Mouse (Mus musculus): ENCODE data around the gene Tmem107. TPM values are rescaled to one million over a fixed set of nuclear protein-coding genes. Genes with fewer than 3 reads are reported as not detected.

The Tmem107 gene
- polyA plus RNA-seq, 1 experiment from 2014 or later: 36.7 TPM

GRCm38 (mm10) chr11:69114621-69115020 is 44.0 kb downstream of the Tmem107 start:
- no peaks in the 10 kb centered on the region for H3K27me3 ChIP-seq (ENCODE audit: control insufficient read depth, insufficient read depth, low read length)
- DNase-seq (ENCODE audit: low spot score) (no peak), ATAC-seq (ENCODE audit: insufficient number of reproducible peaks, low FRiP score, low TSS enrichment, low read depth) (no peak)
- no peaks in the 10 kb centered on the region for H3K9me3 ChIP-seq (ENCODE audit: control insufficient read depth, low read length)
- H3K4me3 ChIP-seq (ENCODE audit: low read depth, low read length): no peak overlapping the region
- peaks cover 8% of the 10 kb centered on the region for H3K4me1 ChIP-seq (ENCODE audit: control insufficient read depth, insufficient read depth, low read length)
- no peaks in the 10 kb centered on the region for H3K36me3 ChIP-seq (ENCODE audit: control insufficient read depth, insufficient read depth, low read length)
- WGBS: 84% methylated on average over 3 of the region's 3 CpGs
- no peak overlapping the region for H3K9ac ChIP-seq (ENCODE audit: low read length)
- no peak overlapping the region for H3K27ac ChIP-seq (replicated peaks; ENCODE audit: low read depth, low read length)
- no peak overlapping the region for H3K4me2 ChIP-seq (ENCODE audit: low read depth, severe bottlenecking)

GRCm38 (mm10) chr11:69116843-69117242 is 46.2 kb downstream of the Tmem107 start:
- DNase-seq (ENCODE audit: low spot score): no peak
- Histone ChIP-seq H3K9ac (ENCODE audit: low read length) (no peak overlapping the region), H3K9me3 (ENCODE audit: control insufficient read depth, low read length) (no peaks in the 10 kb centered on the region), H3K36me3 (ENCODE audit: control insufficient read depth, insufficient read depth, low read length) (no peaks in the 10 kb centered on the region), H3K27me3 (ENCODE audit: control insufficient read depth, insufficient read depth, low read length) (0 out of 2 replicates have a peak, but pooled peaks cover 4% of the 10 kb centered on the region), H3K4me1 (ENCODE audit: control insufficient read depth, insufficient read depth, low read length) (peaks cover 14% of the 10 kb centered on the region), H3K4me2 (ENCODE audit: low read depth, severe bottlenecking) (no peak overlapping the region), H3K4me3 (ENCODE audit: low read depth, low read length) (no peak overlapping the region), H3K27ac (replicated peaks; ENCODE audit: low read depth, low read length) (no peak overlapping the region)
- WGBS: 43% methylated on average over 5 of the region's 5 CpGs
- ATAC-seq (ENCODE audit: insufficient number of reproducible peaks, low FRiP score, low TSS enrichment, low read depth): no peak

- peaks cover 15% of the 10 kb centered on the region for H3K4me1 ChIP-seq (ENCODE audit: control insufficient read depth, insufficient read depth, low read length)
- DNase-seq (ENCODE audit: low spot score): peak; percentile 74
Measured at GRCm38 (mm10) chr11:69117737-69118695, 47.4 kb downstream of the Tmem107 start.

DNA sequence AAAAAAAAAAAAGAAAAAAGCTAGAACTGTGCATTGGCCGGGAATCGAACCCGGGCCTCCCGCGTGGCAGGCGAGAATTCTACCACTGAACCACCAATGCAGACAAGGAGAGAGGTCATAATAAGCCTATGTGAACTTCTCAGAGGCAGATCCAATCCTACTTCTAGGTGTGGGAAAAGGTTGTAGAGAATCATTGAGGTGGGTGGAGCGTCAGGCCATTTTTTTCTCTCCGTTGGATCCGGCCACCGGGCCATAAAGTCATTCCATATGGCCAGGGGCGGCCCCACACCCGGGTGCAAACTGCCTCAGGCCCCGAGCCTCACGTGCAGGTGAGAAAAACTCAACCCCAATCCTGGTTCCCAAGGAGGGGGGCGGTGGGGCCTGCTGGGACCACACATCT is 48.2 kb downstream of the Tmem107 start:
- 0% methylated on average over 15 of the region's 15 CpGs for WGBS
- peak overlapping the region; percentile 56 for H3K4me3 ChIP-seq (ENCODE audit: low read depth, low read length)
- peak; percentile 97 for DNase-seq (ENCODE audit: low spot score)
- peaks cover 17% of the 10 kb centered on the region for H3K4me1 ChIP-seq (ENCODE audit: control insufficient read depth, insufficient read depth, low read length)
- H3K4me2 ChIP-seq (ENCODE audit: low read depth, severe bottlenecking): peak overlapping the region; percentile 84
- 0 out of 2 replicates have a peak, but pooled peaks cover 4% of the 10 kb centered on the region for H3K27me3 ChIP-seq (ENCODE audit: control insufficient read depth, insufficient read depth, low read length)
- peak overlapping the region; percentile 43; the same call in 1 of the 2 replicates for H3K9ac ChIP-seq (ENCODE audit: low read length)
- peak; percentile 19; the same call in 1 of the 2 replicates for ATAC-seq (ENCODE audit: insufficient number of reproducible peaks, low FRiP score, low TSS enrichment, low read depth)
- H3K9me3 ChIP-seq (ENCODE audit: control insufficient read depth, low read length): no peaks in the 10 kb centered on the region
- H3K36me3 ChIP-seq (ENCODE audit: control insufficient read depth, insufficient read depth, low read length): no peaks in the 10 kb centered on the region
- no peak overlapping the region for H3K27ac ChIP-seq (replicated peaks; ENCODE audit: low read depth, low read length)

More at GRCm38 (mm10) chr11:69117737-69118695, 47.4 kb downstream of the Tmem107 start:
- Histone ChIP-seq H3K4me2 (ENCODE audit: low read depth, severe bottlenecking) (peak overlapping the region; percentile 84), H3K9me3 (ENCODE audit: control insufficient read depth, low read length) (no peaks in the 10 kb centered on the region), H3K27ac (replicated peaks; ENCODE audit: low read depth, low read length) (peak overlapping the region; percentile 22; the same call in 1 of the 2 replicates), H3K4me3 (ENCODE audit: low read depth, low read length) (peak overlapping the region; percentile 56), H3K9ac (ENCODE audit: low read length) (peak overlapping the region; percentile 60), H3K27me3 (ENCODE audit: control insufficient read depth, insufficient read depth, low read length) (0 out of 2 replicates have a peak, but pooled peaks cover 4% of the 10 kb centered on the region), H3K36me3 (ENCODE audit: control insufficient read depth, insufficient read depth, low read length) (no peaks in the 10 kb centered on the region)
- ATAC-seq (ENCODE audit: insufficient number of reproducible peaks, low FRiP score, low TSS enrichment, low read depth): no peak
- WGBS: 1% methylated on average over 45 of the region's 45 CpGs

DNA sequence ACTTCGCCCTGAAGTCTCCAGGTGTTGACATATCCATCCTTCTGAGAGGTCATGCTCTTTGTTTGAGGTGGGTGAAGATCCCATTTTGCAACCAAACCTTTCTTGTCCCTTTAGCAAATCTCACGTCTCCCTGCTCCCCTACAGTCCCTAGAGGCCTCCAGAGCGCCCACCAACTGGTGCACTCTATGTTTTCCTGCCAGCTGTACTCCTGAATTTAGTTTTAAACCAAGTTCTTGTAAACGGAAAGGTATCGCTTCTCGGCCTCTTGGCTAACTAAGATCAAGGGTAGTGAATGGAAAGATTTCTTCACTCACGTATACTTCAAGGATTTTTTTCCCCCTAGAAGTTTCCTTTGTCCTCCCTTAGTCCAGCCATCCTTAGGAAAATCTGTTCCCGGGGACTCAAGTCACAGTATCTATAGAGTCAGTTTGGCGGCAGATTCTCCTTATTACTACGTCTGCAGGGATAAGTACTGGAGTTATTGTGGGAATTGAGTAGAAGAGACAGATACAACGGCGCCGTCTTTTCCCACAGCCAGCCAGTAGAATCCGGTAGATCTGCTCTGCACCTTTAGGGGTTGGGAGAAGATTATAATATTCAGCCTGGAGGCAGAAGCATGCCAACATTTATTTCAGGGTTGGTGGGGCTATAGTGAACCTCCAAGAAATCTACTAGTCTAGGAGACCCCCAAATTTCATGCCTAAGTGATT is 49.0 kb downstream of the Tmem107 start:
- H3K27me3 ChIP-seq (ENCODE audit: control insufficient read depth, insufficient read depth, low read length): 0 out of 2 replicates have a peak, but pooled peaks cover 4% of the 10 kb centered on the region
- H3K36me3 ChIP-seq (ENCODE audit: control insufficient read depth, insufficient read depth, low read length): no peaks in the 10 kb centered on the region
- WGBS: 24% methylated on average over 14 of the region's 14 CpGs
- H3K4me1 ChIP-seq (ENCODE audit: control insufficient read depth, insufficient read depth, low read length): peaks cover 17% of the 10 kb centered on the region
- no peak overlapping the region for H3K27ac ChIP-seq (replicated peaks; ENCODE audit: low read depth, low read length)
- H3K9ac ChIP-seq (ENCODE audit: low read length): no peak overlapping the region
- no peak overlapping the region for H3K4me3 ChIP-seq (ENCODE audit: low read depth, low read length)
- ATAC-seq (ENCODE audit: insufficient number of reproducible peaks, low FRiP score, low TSS enrichment, low read depth) (no peak), DNase-seq (ENCODE audit: low spot score) (peak; percentile 31)
- H3K9me3 ChIP-seq (ENCODE audit: control insufficient read depth, low read length): no peaks in the 10 kb centered on the region
- H3K4me2 ChIP-seq (ENCODE audit: low read depth, severe bottlenecking): peak overlapping the region; percentile 95

- peak within 1 kb of the TSS; percentile 75 for H3K4me3 ChIP-seq (ENCODE audit: low read depth, low read length)
- peaks cover 17% of the 10 kb centered on the region for H3K4me1 ChIP-seq (ENCODE audit: control insufficient read depth, insufficient read depth, low read length)
- H3K9ac ChIP-seq (ENCODE audit: low read length): peak within 1 kb of the TSS; percentile 53; the same call in 1 of the 2 replicates
- H3K4me2 ChIP-seq (ENCODE audit: low read depth, severe bottlenecking): peak within 1 kb of the TSS; percentile 95
- no peaks in the 10 kb centered on the region for H3K9me3 ChIP-seq (ENCODE audit: control insufficient read depth, low read length)
- H3K27me3 ChIP-seq (ENCODE audit: control insufficient read depth, insufficient read depth, low read length): 0 out of 2 replicates have a peak, but pooled peaks cover 4% of the 10 kb centered on the region
- WGBS: 2% methylated on average over 27 of the region's 27 CpGs
- no peaks in the 10 kb centered on the region for H3K36me3 ChIP-seq (ENCODE audit: control insufficient read depth, insufficient read depth, low read length)
- no peak within 1 kb of the TSS for H3K27ac ChIP-seq (replicated peaks; ENCODE audit: low read depth, low read length)
- no peak for ATAC-seq (ENCODE audit: insufficient number of reproducible peaks, low FRiP score, low TSS enrichment, low read depth)
- peak; percentile 74 for DNase-seq (ENCODE audit: low spot score)
Measured at GRCm38 (mm10) chr11:69120221-69121000, 49.8 kb downstream of the Tmem107 start, which contains the start of gene Hes7. Hes7 (plus strand) TSS chr11:69120404.

DNA sequence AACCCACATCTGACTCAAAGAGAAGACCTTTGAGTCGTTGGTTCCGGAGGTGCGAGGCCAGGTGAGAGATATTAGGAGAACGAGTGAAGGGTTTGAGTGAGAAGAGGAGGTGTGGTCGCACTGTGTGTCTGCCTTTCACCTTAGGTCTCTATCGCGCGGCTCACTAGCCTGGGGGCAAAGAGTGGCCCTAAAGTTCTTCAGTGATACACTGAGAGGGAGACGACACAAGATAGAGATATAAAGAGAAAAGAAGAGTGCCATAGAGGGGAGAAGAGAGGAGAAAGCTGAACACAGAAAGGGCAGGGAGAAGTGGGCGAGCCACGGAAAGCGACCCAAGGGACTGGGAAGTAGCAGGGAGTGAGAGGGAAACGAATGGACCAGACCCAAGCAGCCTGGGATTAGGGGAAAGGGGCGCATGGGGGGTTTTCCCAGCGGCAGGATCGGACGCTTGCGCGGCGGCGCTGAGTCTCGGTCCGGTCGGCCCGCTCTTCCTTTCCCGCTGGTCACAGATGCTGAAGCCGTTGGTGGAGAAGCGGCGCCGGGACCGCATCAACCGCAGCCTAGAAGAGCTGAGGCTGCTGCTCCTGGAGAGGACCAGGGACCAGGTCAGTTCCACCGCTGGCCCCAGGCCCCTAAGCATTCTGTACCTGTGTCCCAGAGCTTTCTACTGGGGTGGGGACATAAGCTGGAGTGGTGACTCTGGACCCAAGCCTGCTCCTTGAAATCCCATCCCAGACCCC is 50.6 kb downstream of the Tmem107 start:
- DNase-seq (ENCODE audit: low spot score) (peak; percentile 46), ATAC-seq (ENCODE audit: insufficient number of reproducible peaks, low FRiP score, low TSS enrichment, low read depth) (no peak)
- Histone ChIP-seq H3K4me2 (ENCODE audit: low read depth, severe bottlenecking) (peak overlapping the region; percentile 95), H3K36me3 (ENCODE audit: control insufficient read depth, insufficient read depth, low read length) (no peaks in the 10 kb centered on the region), H3K4me1 (ENCODE audit: control insufficient read depth, insufficient read depth, low read length) (peaks cover 20% of the 10 kb centered on the region), H3K27ac (replicated peaks; ENCODE audit: low read depth, low read length) (no peak overlapping the region), H3K9me3 (ENCODE audit: control insufficient read depth, low read length) (no peaks in the 10 kb centered on the region), H3K4me3 (ENCODE audit: low read depth, low read length) (peak overlapping the region; percentile 75), H3K27me3 (ENCODE audit: control insufficient read depth, insufficient read depth, low read length) (0 out of 2 replicates have a peak, but pooled peaks cover 7% of the 10 kb centered on the region), H3K9ac (ENCODE audit: low read length) (peak overlapping the region; percentile 53; the same call in 1 of the 2 replicates)
- under 1% methylated on average over 26 of the region's 33 CpGs for WGBS
